Mouse (Mus musculus): ENCODE data around the gene Agpat2. TPM values are rescaled to one million over a fixed set of nuclear protein-coding genes. Genes with fewer than 3 reads are reported as not detected.

Agpat2 gene
- total RNA-seq, 2 experiments from 2014 or later = 1.3 to 1.8 TPM

- Histone ChIP-seq H3K4me3 (peak overlapping the region; percentile 58), H3K27ac (no peak overlapping the region)
- intact Hi-C loops (cut with DNase I) = no loop called here
- no peak for DNase-seq (ENCODE audit: extremely low spot score in 1 of 2, low spot score in 2 of 2)
- no peak for TF ChIP-seq CTCF (IDR thresholded peaks at IDR 0.05)
Measured at GRCm38 (mm10) chr2:26603159-26603558, 1.1 kb downstream of the Agpat2 start.

DNA sequence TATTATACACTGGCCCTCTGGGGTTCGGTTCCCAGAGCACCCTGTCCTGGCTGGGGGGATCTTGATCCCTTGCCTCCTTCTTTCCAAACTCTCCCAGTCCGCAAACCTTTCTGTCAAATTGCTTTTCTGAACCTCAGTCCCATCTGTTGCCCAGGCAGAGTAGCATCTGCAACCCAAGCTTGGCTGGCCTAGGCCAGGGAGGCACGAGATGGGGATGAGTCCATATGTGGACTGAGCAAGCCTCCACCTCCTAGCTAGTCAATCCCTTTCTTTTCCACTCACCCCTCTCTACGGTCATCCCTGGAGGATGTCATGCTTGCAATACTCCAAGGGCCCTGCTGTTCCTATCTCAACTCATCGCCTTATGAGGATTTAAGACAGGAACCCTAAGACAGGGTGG is 1.6 kb downstream of the Agpat2 start:
- H3K27ac ChIP-seq = no peak overlapping the region
- intact Hi-C loops (cut with DNase I) = no loop called here
- DNase-seq (ENCODE audit: extremely low spot score in 1 of 2, low spot score in 2 of 2) = no peak
- no peak overlapping the region for H3K4me3 ChIP-seq
- TF ChIP-seq CTCF (IDR thresholded peaks at IDR 0.05) = no peak

- no peak overlapping the region for H3K27ac ChIP-seq
- no peak for DNase-seq (ENCODE audit: extremely low spot score in 1 of 2, low spot score in 2 of 2)
- intact Hi-C loops (cut with DNase I) = no loop called here
- no peak overlapping the region for H3K4me3 ChIP-seq
- no peak for TF ChIP-seq CTCF (IDR thresholded peaks at IDR 0.05)
Measured at GRCm38 (mm10) chr2:26601595-26601994, 2.6 kb downstream of the Agpat2 start.

DNA sequence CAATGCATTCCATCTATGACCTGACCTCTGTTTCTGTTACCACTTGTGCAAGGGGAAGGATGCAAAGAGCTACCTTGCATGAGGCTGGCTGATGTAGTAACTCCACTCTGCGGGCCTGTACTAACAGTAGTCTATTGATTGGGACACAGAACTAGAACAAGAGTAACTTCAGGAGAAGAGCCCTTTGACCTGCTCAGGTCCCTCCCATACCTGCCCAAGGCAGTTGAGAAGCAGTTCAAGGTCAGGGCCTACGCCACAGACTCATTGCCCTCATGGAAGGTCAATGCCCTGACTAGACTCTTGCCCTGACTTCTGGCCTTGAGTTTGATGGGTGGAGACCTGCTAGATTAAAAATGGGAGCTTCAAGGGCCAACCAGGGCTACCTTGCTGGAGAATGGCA is 3.6 kb downstream of the Agpat2 start:
- Histone ChIP-seq H3K27ac (no peak overlapping the region), H3K4me3 (no peak overlapping the region)
- TF ChIP-seq CTCF (IDR thresholded peaks at IDR 0.05) = no peak
- intact Hi-C loops (cut with DNase I) = no loop called here
- no peak for DNase-seq (ENCODE audit: extremely low spot score in 1 of 2, low spot score in 2 of 2)

DNA sequence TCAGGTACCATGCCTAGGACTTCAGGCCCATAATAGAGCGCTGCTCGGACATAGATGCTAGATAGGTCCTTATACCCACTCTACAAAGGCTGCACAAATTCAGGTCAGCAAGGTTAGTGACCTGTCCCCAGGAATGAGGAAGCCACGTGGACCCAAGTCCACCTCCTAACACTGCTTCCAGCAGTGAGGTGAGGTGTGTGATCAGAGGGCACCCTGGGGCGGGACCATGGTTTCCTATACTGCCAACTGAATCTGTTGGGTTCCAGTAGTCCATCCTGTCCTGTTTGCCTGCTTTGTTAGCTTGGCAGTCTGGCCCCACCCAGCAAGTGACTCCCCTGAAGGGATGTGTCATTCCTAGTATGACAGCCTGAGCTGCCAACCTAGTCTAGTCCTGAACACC is 4.3 kb downstream of the Agpat2 start:
- H3K27ac ChIP-seq = no peak overlapping the region
- intact Hi-C loops (cut with DNase I) = no loop called here
- DNase-seq (ENCODE audit: extremely low spot score in 1 of 2, low spot score in 2 of 2) = no peak
- H3K4me3 ChIP-seq = no peak overlapping the region
- TF ChIP-seq CTCF (IDR thresholded peaks at IDR 0.05) = no peak

GRCm38 (mm10) chr2:26598462-26598861 is 5.8 kb downstream of the Agpat2 start:
- H3K27ac ChIP-seq = no peak overlapping the region
- intact Hi-C loops (cut with DNase I) = no loop called here
- no peak for TF ChIP-seq CTCF (IDR thresholded peaks at IDR 0.05)
- DNase-seq (ENCODE audit: extremely low spot score in 1 of 2, low spot score in 2 of 2) = no peak
- no peak overlapping the region for H3K4me3 ChIP-seq

- TF ChIP-seq CTCF (IDR thresholded peaks at IDR 0.05) = no peak
- no peak for DNase-seq (ENCODE audit: extremely low spot score in 1 of 2, low spot score in 2 of 2)
- no peak overlapping the region for H3K4me3 ChIP-seq
- H3K27ac ChIP-seq = no peak overlapping the region
- intact Hi-C loops (cut with DNase I) = no loop called here
Measured at GRCm38 (mm10) chr2:26597810-26598209, 6.4 kb downstream of the Agpat2 start.

DNA sequence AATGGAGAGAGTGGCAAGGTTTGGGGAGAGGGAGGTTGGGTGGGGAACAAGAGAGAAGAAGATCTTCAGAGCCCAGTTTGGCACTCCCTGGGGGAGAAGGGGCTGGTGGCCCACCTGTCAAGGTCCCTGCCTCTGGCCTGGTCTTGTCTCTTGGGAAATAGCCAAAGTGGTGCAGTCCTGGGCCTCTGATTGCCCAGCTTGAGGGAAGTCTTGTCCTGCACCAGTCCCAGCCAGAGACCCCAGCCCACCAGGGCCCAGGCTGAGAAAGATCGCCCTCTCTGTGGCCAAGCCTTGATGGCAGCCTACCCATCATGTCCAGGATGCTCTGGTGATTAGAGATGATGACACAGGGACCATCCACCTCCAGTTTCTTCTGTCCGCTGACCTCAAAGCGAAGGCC is 7.3 kb downstream of the Agpat2 start:
- Histone ChIP-seq H3K4me3 (no peak overlapping the region), H3K27ac (no peak overlapping the region)
- DNase-seq (ENCODE audit: extremely low spot score in 1 of 2, low spot score in 2 of 2) = no peak
- TF ChIP-seq CTCF (IDR thresholded peaks at IDR 0.05) = no peak
- intact Hi-C loops (cut with DNase I) = no loop called here

DNA sequence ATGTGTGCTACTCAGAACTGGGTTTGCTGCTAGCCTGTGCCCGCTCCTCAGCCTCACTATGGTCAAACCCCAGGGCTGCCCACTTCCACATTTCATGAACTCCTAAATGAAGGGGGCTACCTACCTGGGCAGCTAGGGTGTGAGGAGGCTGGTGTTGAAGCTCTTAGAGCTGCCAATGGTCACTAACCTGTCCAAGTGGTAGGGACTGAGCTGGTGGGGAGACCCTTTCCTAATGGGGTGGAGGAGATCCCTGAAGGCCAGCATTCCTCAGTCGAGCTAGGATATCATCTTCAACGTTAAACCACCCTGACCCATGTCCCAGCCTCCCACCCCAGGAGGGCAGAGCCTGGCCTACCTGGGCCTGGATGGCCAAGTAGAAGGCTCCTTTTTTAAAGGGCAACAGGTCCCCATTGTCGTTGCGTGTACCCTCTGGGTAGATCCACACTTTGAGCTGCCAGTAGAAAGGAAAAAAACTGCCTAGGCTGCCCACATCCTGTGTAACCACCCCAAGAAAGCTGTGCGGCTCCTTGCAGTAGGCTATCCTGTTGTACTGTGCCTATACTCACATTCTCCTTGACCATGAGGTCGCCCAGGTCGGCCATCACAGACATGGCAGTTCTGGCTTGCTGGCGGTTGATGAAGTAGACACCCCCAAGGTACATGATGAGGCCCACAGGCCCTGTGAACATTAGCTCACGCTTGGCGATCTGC is 8.3 kb downstream of the Agpat2 start:
- intact Hi-C loops (cut with DNase I) = no loop called here
- TF ChIP-seq CTCF (IDR thresholded peaks at IDR 0.05) = no peak
- no peak overlapping the region for H3K27ac ChIP-seq
- no peak overlapping the region for H3K4me3 ChIP-seq
- no peak for DNase-seq (ENCODE audit: extremely low spot score in 1 of 2, low spot score in 2 of 2)

DNA sequence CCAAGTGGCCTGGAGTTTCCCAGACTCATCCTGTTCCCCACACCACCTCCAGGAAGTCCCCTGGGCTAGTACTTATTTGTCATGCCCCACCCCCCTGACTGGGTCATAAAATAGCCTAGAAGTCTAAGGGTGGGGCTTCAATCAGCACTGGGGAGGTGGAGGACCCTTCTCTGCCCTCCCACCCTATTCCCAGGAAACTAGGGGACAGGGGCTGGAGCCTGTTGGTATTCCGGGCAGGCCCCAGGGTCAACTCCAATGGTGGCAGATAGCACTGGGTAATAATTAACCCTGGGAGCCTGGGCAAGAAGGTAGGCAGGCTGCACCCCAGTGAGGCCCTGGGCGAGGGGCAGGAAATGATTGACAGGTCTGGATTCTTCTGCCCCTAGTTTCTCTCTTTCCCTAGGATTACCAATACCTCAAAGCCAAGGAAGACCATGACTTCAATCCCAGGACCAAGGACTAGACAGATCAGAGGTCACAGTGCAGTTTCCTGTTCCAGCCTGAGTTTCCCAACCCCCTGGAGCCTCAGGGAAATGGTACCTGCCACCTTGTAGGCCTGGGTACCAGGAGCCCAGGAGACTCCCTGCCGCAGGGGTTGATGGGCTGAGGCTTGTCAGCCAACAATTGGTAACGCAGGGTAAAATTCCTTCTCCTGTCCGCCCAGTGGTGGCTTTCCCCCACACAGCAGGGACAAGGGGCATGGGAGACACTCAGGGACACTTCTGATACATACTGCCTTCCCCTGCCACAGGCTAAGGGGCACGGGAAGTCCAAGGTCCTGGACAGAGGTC is 9.1 kb downstream of the Agpat2 start:
- no peak overlapping the region for H3K27ac ChIP-seq
- no peak overlapping the region for H3K4me3 ChIP-seq
- DNase-seq (ENCODE audit: extremely low spot score in 1 of 2, low spot score in 2 of 2) = no peak
- TF ChIP-seq CTCF (IDR thresholded peaks at IDR 0.05) = no peak
- intact Hi-C loops (cut with DNase I) = no loop called here

DNA sequence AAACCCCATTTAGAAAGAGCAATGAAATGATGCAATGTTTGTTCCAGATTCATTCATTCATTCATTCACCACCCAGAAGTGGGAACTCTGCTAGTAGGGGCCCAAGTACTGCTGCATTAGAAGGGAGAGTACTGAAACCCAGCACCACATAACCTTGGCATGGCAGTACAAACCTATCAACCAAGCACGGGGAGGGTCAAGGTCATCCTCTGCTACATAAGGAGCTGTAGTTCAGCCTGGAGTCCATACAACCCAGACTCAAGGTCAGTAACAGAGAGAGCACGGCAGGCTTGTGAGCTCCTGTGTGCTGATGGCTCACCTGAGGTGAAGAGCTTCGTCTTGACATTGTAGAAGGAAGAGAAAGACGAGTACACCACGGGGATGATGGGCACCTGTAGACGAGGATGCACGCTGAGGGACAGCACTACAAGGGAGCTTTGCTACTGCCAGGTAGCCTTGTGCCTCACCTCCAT is 9.7 kb downstream of the Agpat2 start:
- no peak for DNase-seq (ENCODE audit: extremely low spot score in 1 of 2, low spot score in 2 of 2)
- intact Hi-C loops (cut with DNase I) = no loop called here
- Histone ChIP-seq H3K4me3 (no peak overlapping the region), H3K27ac (no peak overlapping the region)
- no peak for TF ChIP-seq CTCF (IDR thresholded peaks at IDR 0.05)

DNA sequence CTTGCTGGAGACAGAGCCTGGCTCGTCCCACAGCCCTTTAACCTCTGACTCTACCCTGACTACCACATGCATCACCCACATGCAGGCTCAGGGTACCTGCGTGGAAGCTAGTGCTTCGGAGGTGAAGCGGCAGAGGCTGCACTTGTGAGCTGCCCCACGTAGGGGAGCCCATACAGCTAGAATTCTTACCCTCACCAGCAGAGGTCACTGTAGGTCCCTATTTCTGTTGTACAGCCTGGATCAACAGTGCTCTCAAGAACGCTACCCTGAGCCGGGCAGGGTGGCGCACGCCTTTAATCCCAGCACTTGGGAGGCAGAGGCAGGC is 10.2 kb downstream of the Agpat2 start:
- DNase-seq (ENCODE audit: extremely low spot score in 1 of 2, low spot score in 2 of 2) = peak; percentile 38 to 40
- intact Hi-C loops (cut with DNase I) = no loop called here

More for the DNA sequence above, 10.2 kb downstream of the Agpat2 start:
- peak; percentile 59 for TF ChIP-seq CTCF (IDR thresholded peaks at IDR 0.05)
- Histone ChIP-seq H3K27ac (no peak overlapping the region), H3K4me3 (no peak overlapping the region)

Data from left cerebral cortex, adult 2 months (tissue).